Mouse (Mus musculus): ENCODE measurements at regions not wholly inside any gene's neighbourhood (a gene's known extent, or its start where the extent isn't known, plus 50 kb on each side); places are given as distances from the start of the nearest gene placed in this dataset.

DNA sequence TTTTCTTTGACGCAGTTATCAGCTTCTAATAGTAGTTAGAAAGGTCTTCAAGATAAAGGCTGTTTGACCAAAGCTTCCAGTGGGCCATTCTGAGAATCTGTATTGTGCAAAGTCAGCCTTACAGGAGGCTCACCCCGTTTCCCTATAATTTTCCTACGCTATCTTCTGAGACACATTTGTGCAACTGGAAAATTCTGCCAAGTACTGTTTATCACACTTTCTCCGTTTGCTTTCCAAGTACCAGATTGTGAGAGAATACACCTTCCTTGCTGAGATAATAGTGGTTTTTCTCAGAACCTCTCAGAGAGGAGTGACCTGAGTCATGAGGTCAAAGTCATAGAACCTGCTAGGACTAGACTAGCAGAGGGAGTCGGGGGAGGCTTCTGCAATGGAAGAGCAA lies 55.2 kb upstream of the Plcl2 start:
- H3K27ac ChIP-seq (ENCODE audit: low read depth, low read length), result no peak overlapping the region
- no peak for DNase-seq (ENCODE audit: low spot score)
- H3K4me3 ChIP-seq (ENCODE audit: low read depth, low read length), result no peak overlapping the region
- 92% methylated on average over 5 of the region's 5 CpGs for WGBS
- H3K4me1 ChIP-seq (replicated peaks; ENCODE audit: control insufficient read depth, insufficient read depth, low read length), result no peaks in the 10 kb centered on the region
- H3K4me2 ChIP-seq (replicated peaks; ENCODE audit: low read depth, low read length), result no peak overlapping the region
- H3K27me3 ChIP-seq (ENCODE audit: control insufficient read depth, insufficient read depth, low read length), result no peaks in the 10 kb centered on the region
- ATAC-seq (ENCODE audit: low FRiP score), result no peak
- no peaks in the 10 kb centered on the region for H3K36me3 ChIP-seq (ENCODE audit: control insufficient read depth, insufficient read depth, low read length)
- H3K9me3 ChIP-seq (ENCODE audit: control insufficient read depth, low read length), result no peaks in the 10 kb centered on the region
- no peak overlapping the region for H3K9ac ChIP-seq (ENCODE audit: low read depth, low read length)

DNA sequence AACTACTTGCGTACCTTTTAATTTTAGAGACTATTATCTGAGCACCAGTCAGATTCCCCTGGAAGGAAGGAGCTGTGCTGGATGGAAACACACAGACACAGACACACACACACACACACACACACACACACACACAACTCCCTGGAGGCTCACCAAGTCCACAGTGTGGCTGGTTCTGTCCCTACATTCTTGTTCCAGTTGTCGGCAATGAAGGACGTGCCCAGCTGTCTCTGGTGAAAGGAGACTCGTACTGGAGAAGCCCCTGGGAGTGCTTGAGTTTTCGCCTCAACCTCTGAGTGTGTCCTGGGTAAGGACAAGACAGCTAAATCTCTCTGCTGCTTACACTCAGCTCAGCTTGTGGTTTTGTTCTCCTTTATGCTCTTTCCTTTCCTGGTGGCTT lies 54.3 kb upstream of the Plcl2 start:
- ATAC-seq (ENCODE audit: low FRiP score) (no peak), DNase-seq (ENCODE audit: low spot score) (no peak)
- Histone ChIP-seq H3K4me3 (ENCODE audit: low read depth, low read length) (no peak overlapping the region), H3K4me1 (replicated peaks; ENCODE audit: control insufficient read depth, insufficient read depth, low read length) (no peaks in the 10 kb centered on the region), H3K27ac (ENCODE audit: low read depth, low read length) (no peak overlapping the region), H3K4me2 (replicated peaks; ENCODE audit: low read depth, low read length) (no peak overlapping the region), H3K36me3 (ENCODE audit: control insufficient read depth, insufficient read depth, low read length) (no peaks in the 10 kb centered on the region), H3K9me3 (ENCODE audit: control insufficient read depth, low read length) (no peaks in the 10 kb centered on the region), H3K27me3 (ENCODE audit: control insufficient read depth, insufficient read depth, low read length) (no peaks in the 10 kb centered on the region), H3K9ac (ENCODE audit: low read depth, low read length) (no peak overlapping the region)
- WGBS, result 83% methylated on average over 5 of the region's 5 CpGs

DNA sequence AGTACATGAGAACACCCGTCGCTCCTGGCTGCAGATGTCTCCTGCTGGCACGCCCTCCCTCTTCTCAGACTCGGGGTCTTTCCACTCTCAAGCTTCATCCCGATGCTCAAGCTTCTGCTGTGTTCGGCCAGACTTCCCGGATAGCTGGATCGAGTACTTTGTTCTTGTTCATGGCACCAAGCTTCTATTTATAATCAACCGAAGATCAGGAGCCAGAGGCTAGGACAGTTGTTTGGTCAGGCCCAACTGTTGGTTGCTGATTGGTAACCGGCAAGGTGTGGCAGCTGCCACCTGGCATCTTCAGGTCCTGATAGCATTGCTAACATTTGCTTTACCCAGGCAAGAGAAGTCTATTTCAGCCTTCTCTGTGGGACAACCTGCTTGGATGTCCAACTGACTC lies 53.5 kb upstream of the Plcl2 start:
- Histone ChIP-seq H3K27me3 (ENCODE audit: control insufficient read depth, insufficient read depth, low read length) (no peaks in the 10 kb centered on the region), H3K4me1 (replicated peaks; ENCODE audit: control insufficient read depth, insufficient read depth, low read length) (no peaks in the 10 kb centered on the region), H3K9ac (ENCODE audit: low read depth, low read length) (no peak overlapping the region), H3K27ac (ENCODE audit: low read depth, low read length) (no peak overlapping the region), H3K4me3 (ENCODE audit: low read depth, low read length) (no peak overlapping the region), H3K9me3 (ENCODE audit: control insufficient read depth, low read length) (no peaks in the 10 kb centered on the region), H3K4me2 (replicated peaks; ENCODE audit: low read depth, low read length) (no peak overlapping the region), H3K36me3 (ENCODE audit: control insufficient read depth, insufficient read depth, low read length) (no peaks in the 10 kb centered on the region)
- 95% methylated on average over 10 of the region's 10 CpGs for WGBS
- DNase-seq (ENCODE audit: low spot score) (no peak), ATAC-seq (ENCODE audit: low FRiP score) (no peak)

DNA sequence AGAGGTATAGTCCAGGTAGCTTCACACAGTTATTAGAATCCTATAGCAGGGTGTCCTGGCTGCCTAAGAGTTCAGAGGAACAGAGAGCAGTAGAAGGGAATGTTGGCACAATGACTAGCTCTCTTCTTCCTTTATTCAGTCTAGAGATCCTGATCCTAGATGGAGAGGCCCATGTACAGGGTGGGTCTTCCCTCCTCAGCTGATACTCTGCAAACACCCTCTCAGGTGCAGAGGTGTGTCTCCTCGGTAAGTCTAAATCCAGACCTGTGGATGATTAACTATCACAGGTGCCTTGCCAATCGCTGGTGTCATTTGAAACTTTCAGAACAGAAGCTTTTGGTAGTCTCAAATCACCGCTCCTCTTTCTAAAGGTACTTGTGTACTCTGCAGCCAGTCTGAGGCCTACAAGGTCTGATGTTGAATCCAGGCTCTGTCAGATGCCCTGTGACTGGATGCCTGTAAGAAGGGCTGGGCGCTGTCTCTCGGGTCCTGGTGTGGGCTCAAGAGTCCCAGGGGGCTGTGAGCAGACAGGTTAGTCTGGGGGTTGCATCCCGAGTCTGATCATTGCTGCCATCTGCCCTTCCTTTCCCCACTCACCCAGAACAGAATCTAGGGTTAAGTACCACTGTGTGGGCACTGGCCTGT lies 52.0 kb upstream of the Plcl2 start:
- H3K4me3 ChIP-seq (ENCODE audit: low read depth, low read length), result no peak overlapping the region
- H3K4me1 ChIP-seq (replicated peaks; ENCODE audit: control insufficient read depth, insufficient read depth, low read length), result no peaks in the 10 kb centered on the region
- no peaks in the 10 kb centered on the region for H3K27me3 ChIP-seq (ENCODE audit: control insufficient read depth, insufficient read depth, low read length)
- WGBS, result 80% methylated on average over 6 of the region's 6 CpGs
- H3K9me3 ChIP-seq (ENCODE audit: control insufficient read depth, low read length), result no peaks in the 10 kb centered on the region
- H3K27ac ChIP-seq (ENCODE audit: low read depth, low read length), result no peak overlapping the region
- H3K36me3 ChIP-seq (ENCODE audit: control insufficient read depth, insufficient read depth, low read length), result no peaks in the 10 kb centered on the region
- DNase-seq (ENCODE audit: low spot score) (no peak), ATAC-seq (ENCODE audit: low FRiP score) (no peak)
- no peak overlapping the region for H3K4me2 ChIP-seq (replicated peaks; ENCODE audit: low read depth, low read length)
- no peak overlapping the region for H3K9ac ChIP-seq (ENCODE audit: low read depth, low read length)

DNA sequence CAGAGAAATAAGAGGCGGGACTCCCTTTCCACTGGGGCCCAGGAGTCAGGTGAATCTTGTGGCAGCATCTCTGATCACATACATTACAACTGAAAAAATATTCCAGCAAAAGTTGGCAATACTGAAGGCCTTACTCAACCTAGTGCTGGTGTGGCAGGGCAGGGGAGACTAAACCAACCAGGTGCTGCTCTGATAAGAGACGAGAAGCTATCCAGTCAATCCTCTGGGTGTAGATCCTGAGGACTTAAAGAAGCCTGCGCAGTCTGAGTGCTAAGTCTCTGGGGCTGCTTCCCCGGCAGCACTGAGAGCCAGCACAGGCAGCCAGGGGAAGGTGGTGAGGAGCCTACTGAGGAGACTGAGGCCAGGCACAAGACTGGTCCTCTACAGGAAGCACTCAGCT lies 51.0 kb upstream of the Plcl2 start:
- H3K9ac ChIP-seq (ENCODE audit: low read depth, low read length), result no peak overlapping the region
- DNase-seq (ENCODE audit: low spot score) (no peak), ATAC-seq (ENCODE audit: low FRiP score) (no peak)
- no peaks in the 10 kb centered on the region for H3K9me3 ChIP-seq (ENCODE audit: control insufficient read depth, low read length)
- 89% methylated on average over 4 of the region's 4 CpGs for WGBS
- no peaks in the 10 kb centered on the region for H3K36me3 ChIP-seq (ENCODE audit: control insufficient read depth, insufficient read depth, low read length)
- H3K4me1 ChIP-seq (replicated peaks; ENCODE audit: control insufficient read depth, insufficient read depth, low read length), result no peaks in the 10 kb centered on the region
- no peak overlapping the region for H3K27ac ChIP-seq (ENCODE audit: low read depth, low read length)
- no peak overlapping the region for H3K4me2 ChIP-seq (replicated peaks; ENCODE audit: low read depth, low read length)
- H3K4me3 ChIP-seq (ENCODE audit: low read depth, low read length), result no peak overlapping the region
- no peaks in the 10 kb centered on the region for H3K27me3 ChIP-seq (ENCODE audit: control insufficient read depth, insufficient read depth, low read length)

Measured in hindbrain, embryonic 11.5 days (tissue).